Mouse (Mus musculus): Measurements from ENCODE around the gene Nol8.

DNA sequence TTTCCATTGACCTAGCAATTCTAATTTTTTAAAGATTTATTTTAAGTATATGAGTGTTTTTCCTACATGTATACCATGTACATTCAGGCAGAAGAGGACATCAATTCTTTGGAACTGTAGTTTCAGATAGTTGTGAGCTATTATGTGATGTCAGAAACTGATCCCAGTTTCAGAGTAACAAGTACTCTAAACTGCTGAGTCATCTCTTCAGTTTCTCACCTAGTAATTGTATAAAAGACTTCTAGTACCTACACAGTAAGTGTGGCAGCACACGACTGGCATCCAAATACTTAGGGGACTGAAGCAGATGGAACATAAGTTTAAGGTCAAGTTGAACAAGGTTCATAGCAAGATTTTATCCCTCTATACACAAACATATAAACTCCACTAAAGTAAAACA lies 6.9 kb upstream of the Nol8 start:
- no peak for TF ChIP-seq CTCF (IDR thresholded peaks at IDR 0.05; ENCODE audit: borderline replicate concordance, control insufficient read depth, extremely low read depth, insufficient read depth, low read length, poor library complexity)
- TF ChIP-seq POLR2A (IDR thresholded peaks at IDR 0.05; ENCODE audit: control insufficient read depth, extremely low read depth, insufficient read depth, low read length, poor library complexity) = no peak

Data from thymus, adult 2 months (tissue).